Mouse (Mus musculus) thymus, adult 2 months (tissue): ENCODE data around the gene Lck. TPM values are rescaled to one million over a fixed set of nuclear protein-coding genes. Genes with fewer than 3 reads are reported as not detected.
A peak's percentile ranks its signal among the peaks of the same experiment; 100 is the strongest.

Source experiments
- DNase-seq: peaks from one replicate; pipeline ENCODE4 v3.0.0; 2021
- H3K27ac ChIP-seq: fragments of 200-500 bp; 2 replicates; pipeline ENCODE4 v1.5.1; 2012; ENCODE audit warnings: low read length, control low read depth; ENCODE audit not compliant: control insufficient read depth, insufficient read depth
- H3K27me3 ChIP-seq: fragments of 200-500 bp; 2 replicates; pipeline ENCODE4 v1.6.1; 2012; ENCODE audit warnings: mild to moderate bottlenecking, low read length, moderate library complexity, mixed read lengths; ENCODE audit not compliant: control insufficient read depth, insufficient read depth
- H3K36me3 ChIP-seq: fragments of 200-500 bp; 2 replicates; pipeline ENCODE4 v1.6.1; 2012; ENCODE audit warnings: mild to moderate bottlenecking, low read length, moderate library complexity; ENCODE audit not compliant: control insufficient read depth, insufficient read depth
- H3K4me1 ChIP-seq: fragments of 200-500 bp; replicated peaks from 2 replicates; pipeline ENCODE4 v1.6.1; 2012; ENCODE audit warnings: low read length; ENCODE audit not compliant: control insufficient read depth, insufficient read depth
- H3K4me3 ChIP-seq: fragments of 200-500 bp; 2 replicates; pipeline ENCODE4 v1.5.1; 2012; ENCODE audit warnings: mild to moderate bottlenecking, low read length, control low read depth, moderate library complexity; ENCODE audit not compliant: control insufficient read depth, insufficient read depth
- CTCF ChIP-seq: fragments of 200-500 bp; IDR thresholded peaks from 2 replicates; pipeline ENCODE4 v1.5.1; 2012; ENCODE audit warnings: mild to moderate bottlenecking, control low read depth, low read length, moderate library complexity, borderline replicate concordance; ENCODE audit not compliant: control insufficient read depth, poor library complexity, insufficient read depth; ENCODE audit errors: extremely low read depth
- POLR2A ChIP-seq: fragments of 200-500 bp; IDR thresholded peaks from 2 replicates; pipeline ENCODE4 v1.6.1; 2012; ENCODE audit warnings: mild to moderate bottlenecking, low read length, control low read depth, moderate library complexity; ENCODE audit not compliant: control insufficient read depth, poor library complexity, insufficient read depth; ENCODE audit errors: extremely low read depth
- WGBS: fragments of 180-500 bp; shearing (Covaris S2); methylation state at CpG from one replicate; pipeline ENCODE4 v1.1.7; 2018; 5-methylcytosine and 5-hydroxymethylcytosine counted together
- polyA plus RNA-seq: library from polyadenylated mRNA; depleted of rRNA; stranded (reverse); fragments of >200 nt; gene quantifications from 2 replicates; pipeline ENCODE4 v1.2.3, GENCODE M21; 2012; rRNA removed

The Lck gene
- polyA plus RNA-seq, 1 experiment: 1,845 TPM

GRCm38 (mm10) chr4:129505511-129505910 lies 67.9 kb downstream of the Lck start:
- no peak for TF ChIP-seq POLR2A
- TF ChIP-seq CTCF: no peak
- Histone ChIP-seq H3K27me3 (no peaks in the 10 kb centered on the region), H3K27ac (no peak overlapping the region), H3K4me3 (no peak overlapping the region), H3K36me3 (no peaks in the 10 kb centered on the region), H3K4me1 (peaks cover 18% of the 10 kb centered on the region)
- no peak for DNase-seq
- 98% methylated on average over 3 of the region's 3 CpGs for WGBS

- no peaks in the 10 kb centered on the region for H3K27me3 ChIP-seq
- H3K27ac ChIP-seq: no peak overlapping the region
- no peak for DNase-seq
- TF ChIP-seq CTCF (no peak), POLR2A (no peak)
- no peaks in the 10 kb centered on the region for H3K36me3 ChIP-seq
- H3K4me1 ChIP-seq: peaks cover 20% of the 10 kb centered on the region
- H3K4me3 ChIP-seq: no peak overlapping the region
- WGBS: 39% methylated on average over 11 of the region's 11 CpGs
Measured at GRCm38 (mm10) chr4:129502901-129503444, 70.5 kb downstream of the Lck start.

GRCm38 (mm10) chr4:129502327-129502888 lies 71.0 kb downstream of the Lck start:
- H3K36me3 ChIP-seq: no peaks in the 10 kb centered on the region
- no peak overlapping the region for H3K4me3 ChIP-seq
- DNase-seq: no peak
- no peaks in the 10 kb centered on the region for H3K27me3 ChIP-seq
- H3K4me1 ChIP-seq: peaks cover 17% of the 10 kb centered on the region
- H3K27ac ChIP-seq: no peak overlapping the region
- 69% methylated on average over 9 of the region's 9 CpGs for WGBS
- TF ChIP-seq CTCF (no peak), POLR2A (no peak)

GRCm38 (mm10) chr4:129500607-129501566 lies 72.6 kb downstream of the Lck start:
- TF ChIP-seq POLR2A (no peak), CTCF (no peak)
- peak; percentile 84 for DNase-seq
- Histone ChIP-seq H3K4me3 (peak overlapping the region; percentile 50), H3K27me3 (no peaks in the 10 kb centered on the region), H3K4me1 (peaks cover 30% of the 10 kb centered on the region), H3K36me3 (no peaks in the 10 kb centered on the region), H3K27ac (no peak overlapping the region)
- WGBS: 4% methylated on average over 49 of the region's 49 CpGs

GRCm38 (mm10) chr4:129500017-129500416 lies 73.4 kb downstream of the Lck start:
- Histone ChIP-seq H3K4me3 (no peak overlapping the region), H3K36me3 (no peaks in the 10 kb centered on the region), H3K27ac (no peak overlapping the region), H3K4me1 (peaks cover 32% of the 10 kb centered on the region), H3K27me3 (no peaks in the 10 kb centered on the region)
- 89% methylated on average over 8 of the region's 8 CpGs for WGBS
- DNase-seq: no peak
- TF ChIP-seq POLR2A: no peak
- TF ChIP-seq CTCF: no peak

- WGBS: 99% methylated on average over 3 of the region's 3 CpGs
- no peak for TF ChIP-seq POLR2A
- TF ChIP-seq CTCF: no peak
- Histone ChIP-seq H3K4me3 (no peak overlapping the region), H3K4me1 (peaks cover 32% of the 10 kb centered on the region), H3K27ac (no peak overlapping the region), H3K36me3 (no peaks in the 10 kb centered on the region), H3K27me3 (no peaks in the 10 kb centered on the region)
- no peak for DNase-seq
Measured at GRCm38 (mm10) chr4:129498941-129499340, 74.5 kb downstream of the Lck start.

Other genes starting within 250 kb of the Lck start
- 55.5 and 61.0 TPM in 2 replicates for gene Rbbp4, start 238.3 kb downstream of the Lck start, polyA plus RNA-seq
- gene Zbtb8os, start 237.9 kb downstream of the Lck start, polyA plus RNA-seq: 14.3 and 14.4 TPM in 2 replicates
- gene Zbtb8a, start 195.5 kb downstream of the Lck start, polyA plus RNA-seq: 3.3 and 3.6 TPM in 2 replicates
- 0.20 and 0.36 TPM in 2 replicates for gene Zbtb8b, start 132.8 kb downstream of the Lck start, polyA plus RNA-seq
- 21.5 and 27.1 TPM in 2 replicates for gene Bsdc1, start 112.1 kb downstream of the Lck start, polyA plus RNA-seq
- not detected in 2 replicates for gene Tssk3, start 82.6 kb downstream of the Lck start, polyA plus RNA-seq
- gene Fam229a, start 82.5 kb downstream of the Lck start, polyA plus RNA-seq: 0.92 and 1.1 TPM in 2 replicates
- 152 and 190 TPM in 2 replicates for gene Marcksl1, start 60.1 kb downstream of the Lck start, polyA plus RNA-seq
- gene Hdac1, start 30.9 kb downstream of the Lck start, polyA plus RNA-seq: 198 and 201 TPM in 2 replicates
- 2.6 and 3.0 TPM in 2 replicates for gene Fam167b, start 4.9 kb upstream of the Lck start, polyA plus RNA-seq
- gene Eif3i, start 27.0 kb upstream of the Lck start, polyA plus RNA-seq: 331 and 350 TPM in 2 replicates
- gene Tmem234, start 27.0 kb upstream of the Lck start, polyA plus RNA-seq: 243 and 257 TPM in 2 replicates
- gene Dcdc2b, start 40.6 kb upstream of the Lck start, polyA plus RNA-seq: 4.9 and 7.0 TPM in 2 replicates
- gene Iqcc, start 45.5 kb upstream of the Lck start, polyA plus RNA-seq: 73.8 and 78.8 TPM in 2 replicates
- gene Ccdc28b, start 50.3 kb upstream of the Lck start, polyA plus RNA-seq: 34.8 and 35.3 TPM in 2 replicates
- gene Txlna, start 67.4 kb upstream of the Lck start, polyA plus RNA-seq: 70.1 and 70.8 TPM in 2 replicates
- gene Kpna6, start 99.1 kb upstream of the Lck start, polyA plus RNA-seq: 32.5 and 34.2 TPM in 2 replicates
- gene Tmem39b, start 123.2 kb upstream of the Lck start, polyA plus RNA-seq: 68.1 and 69.6 TPM in 2 replicates
- 126 and 209 TPM in 2 replicates for gene Khdrbs1, start 168.7 kb upstream of the Lck start, polyA plus RNA-seq
- gene Ptp4a2, start 237.6 kb upstream of the Lck start, polyA plus RNA-seq: 59.5 and 71.6 TPM in 2 replicates